Mouse (Mus musculus) embryonic facial prominence, embryonic 10.5 days (tissue): ENCODE measurements around the gene Klkb1. TPM values are rescaled to one million over a fixed set of nuclear protein-coding genes. Genes with fewer than 3 reads are reported as not detected.

Experiments used
- DNase-seq: peaks from one replicate; pipeline ENCODE4 v3.0.0-alpha.2; 2017; ENCODE audit warnings: low spot score
- H3K27ac ChIP-seq: fragments of 300-500 bp; sonication (generic); replicated peaks from 2 replicates; pipeline ENCODE4 v1.5.1; 2016; ENCODE audit warnings: mild to moderate bottlenecking
- H3K27me3 ChIP-seq: fragments of 300-500 bp; sonication (generic); replicated peaks from 2 replicates; pipeline ENCODE4 v1.6.1; 2016; ENCODE audit warnings: low read depth, mild to moderate bottlenecking; ENCODE audit not compliant: poor library complexity, severe bottlenecking
- H3K36me3 ChIP-seq: fragments of 300-500 bp; sonication (generic); replicated peaks from 2 replicates; pipeline ENCODE4 v1.6.1; 2016; ENCODE audit warnings: mild to moderate bottlenecking, moderate library complexity
- H3K4me1 ChIP-seq: fragments of 300-500 bp; sonication (generic); 2 replicates; pipeline ENCODE4 v1.6.1; 2016
- H3K4me3 ChIP-seq: fragments of 300-500 bp; sonication (generic); 2 replicates; pipeline ENCODE4 v1.5.1; 2016; ENCODE audit warnings: mild to moderate bottlenecking, moderate library complexity
- H3K9me3 ChIP-seq: fragments of 300-500 bp; sonication (generic); 2 replicates; pipeline ENCODE4 v1.6.1; 2016; ENCODE audit warnings: mild to moderate bottlenecking
- WGBS: fragments of 180-500 bp; shearing (Covaris S2); methylation state at CpG from one replicate; pipeline ENCODE4 v1.1.7; 2016; 5-methylcytosine and 5-hydroxymethylcytosine counted together
- polyA plus RNA-seq: library from polyadenylated mRNA; unstranded; fragments of >200 nt; fragmentation: Nextera tagmentation; extraction: Ambion mirVana; gene quantifications from 2 replicates; pipeline ENCODE4 v1.2.1, GENCODE M21; 2016

The Klkb1 gene
- polyA plus RNA-seq, 1 experiment from 2014 or later, result not detected

DNA sequence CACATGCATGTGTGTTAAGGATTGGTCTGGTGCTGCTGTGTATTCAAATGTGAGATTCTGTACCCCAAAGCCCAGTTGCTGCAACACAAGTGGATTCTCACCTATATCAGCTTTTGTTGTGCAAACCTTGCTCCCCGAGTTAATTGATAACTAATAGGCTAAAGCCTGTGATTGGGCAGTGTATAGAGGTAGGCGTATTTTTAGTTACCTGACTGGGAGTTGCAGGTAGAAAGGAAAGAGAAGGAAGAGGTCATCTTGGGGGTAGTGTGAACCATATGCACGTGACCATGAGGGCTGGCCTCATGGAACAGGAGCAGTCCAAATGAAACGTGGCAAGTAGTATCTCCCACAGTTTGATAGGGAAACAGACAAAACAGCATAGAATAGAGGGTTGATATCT lies 29.7 kb downstream of the Klkb1 start:
- Histone ChIP-seq H3K27ac (no peak overlapping the region), H3K4me1 (no peaks in the 10 kb centered on the region), H3K9me3 (peaks cover 9% of the 10 kb centered on the region; the same call in 1 of the 2 replicates), H3K27me3 (no peaks in the 10 kb centered on the region), H3K4me3 (no peak overlapping the region), H3K36me3 (no peaks in the 10 kb centered on the region)
- no peak for DNase-seq
- 88% methylated on average over 4 of the region's 4 CpGs for WGBS

DNA sequence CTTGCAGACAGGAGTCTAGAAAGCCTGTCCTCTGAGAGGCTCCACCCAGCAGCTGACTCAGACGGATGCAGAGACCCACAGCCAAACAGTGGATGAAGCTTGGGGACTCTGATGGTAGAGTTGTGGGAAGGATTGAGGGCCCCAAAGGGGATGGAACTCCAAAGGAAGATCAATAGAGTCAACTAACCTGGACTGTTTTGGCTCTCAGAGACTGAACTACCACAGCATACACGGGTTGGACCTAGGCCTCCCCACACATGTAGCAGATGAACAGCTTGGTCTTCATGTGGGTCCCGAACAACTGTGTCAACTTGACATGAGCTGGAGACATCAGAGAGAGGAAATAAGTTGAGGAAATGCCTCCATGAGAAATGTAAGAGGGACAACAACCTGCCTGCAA lies 31.8 kb downstream of the Klkb1 start:
- no peak overlapping the region for H3K4me3 ChIP-seq
- H3K36me3 ChIP-seq, result no peaks in the 10 kb centered on the region
- peaks cover 9% of the 10 kb centered on the region; the same call in 1 of the 2 replicates for H3K9me3 ChIP-seq
- no peak for DNase-seq
- 91% methylated on average over 3 of the region's 3 CpGs for WGBS
- H3K4me1 ChIP-seq, result no peaks in the 10 kb centered on the region
- H3K27me3 ChIP-seq, result no peaks in the 10 kb centered on the region
- H3K27ac ChIP-seq, result no peak overlapping the region

DNA sequence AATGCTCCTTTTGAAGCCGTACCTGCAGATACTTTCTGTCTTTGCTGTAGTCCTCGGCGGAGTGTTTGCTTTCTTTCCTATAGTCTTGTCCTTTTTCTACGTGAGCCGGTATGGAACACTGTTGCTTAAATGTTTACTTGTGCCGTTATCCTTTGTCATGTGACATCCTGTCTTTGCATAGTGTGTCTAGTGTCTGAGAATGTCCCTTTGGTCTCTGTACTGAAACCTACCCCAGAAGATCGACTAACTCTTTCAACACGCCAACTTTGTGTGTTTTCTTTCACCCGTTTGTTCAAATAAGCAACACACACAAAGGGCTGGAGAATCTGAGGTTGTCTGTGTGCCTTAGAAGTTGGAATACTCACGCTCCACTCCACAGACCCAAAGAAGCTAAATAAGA lies 32.7 kb downstream of the Klkb1 start, which contains the start of gene F11:
Gene F11 (minus strand): TSS at position 112 of the 400 bp plus-strand sequence.
- WGBS, result 82% methylated on average over 10 of the region's 10 CpGs
- Histone ChIP-seq H3K27me3 (no peaks in the 10 kb centered on the region), H3K4me1 (no peaks in the 10 kb centered on the region), H3K36me3 (no peaks in the 10 kb centered on the region), H3K4me3 (no peak within 1 kb of the TSS), H3K27ac (no peak within 1 kb of the TSS), H3K9me3 (peaks cover 9% of the 10 kb centered on the region; the same call in 1 of the 2 replicates)
- no peak for DNase-seq

DNA sequence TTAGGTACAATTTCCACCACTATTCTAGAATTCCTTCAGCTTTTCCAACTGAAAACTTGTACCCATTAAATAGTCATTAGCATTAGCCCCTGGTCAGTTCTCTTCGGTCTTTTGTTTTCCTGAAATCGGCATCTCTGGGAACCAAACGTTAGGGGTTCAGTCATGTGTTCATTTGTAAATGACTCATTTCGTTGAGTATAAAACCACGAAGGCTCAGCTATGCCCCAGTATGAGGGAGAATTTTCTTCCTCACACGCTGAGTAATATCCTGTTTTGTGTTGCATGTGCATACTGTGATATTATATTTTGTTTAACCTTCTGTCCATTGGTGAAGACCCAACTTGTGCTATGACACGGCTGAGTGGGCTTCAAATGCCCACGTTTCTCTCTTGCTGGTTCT lies 36.2 kb downstream of the Klkb1 start:
- Histone ChIP-seq H3K36me3 (no peaks in the 10 kb centered on the region), H3K27me3 (no peaks in the 10 kb centered on the region), H3K4me1 (no peaks in the 10 kb centered on the region), H3K27ac (no peak overlapping the region), H3K9me3 (no peaks in the 10 kb centered on the region), H3K4me3 (no peak overlapping the region)
- WGBS, result 83% methylated on average over 8 of the region's 8 CpGs
- no peak for DNase-seq

DNA sequence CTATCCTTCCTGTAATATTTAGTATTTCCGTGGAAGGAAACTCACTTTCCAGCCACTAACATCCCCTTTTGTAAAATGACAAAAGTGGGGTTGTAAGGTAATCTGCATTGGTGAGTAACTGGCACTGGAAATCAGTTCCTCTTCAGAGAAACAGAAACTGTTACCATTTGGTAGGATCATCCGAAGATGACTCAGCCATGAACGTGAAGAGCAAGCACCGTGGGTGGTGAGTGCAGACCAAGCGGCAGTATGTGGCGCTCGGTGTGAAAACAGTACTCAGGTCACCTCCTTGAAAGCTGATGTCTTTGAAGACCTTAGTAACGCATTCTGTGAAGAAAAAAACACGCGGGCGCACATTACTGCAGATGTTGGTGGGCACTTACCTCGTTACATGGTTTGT lies 39.6 kb downstream of the Klkb1 start:
- H3K36me3 ChIP-seq, result no peaks in the 10 kb centered on the region
- H3K4me1 ChIP-seq, result no peaks in the 10 kb centered on the region
- DNase-seq, result no peak
- 90% methylated on average over 12 of the region's 12 CpGs for WGBS
- H3K4me3 ChIP-seq, result no peak overlapping the region
- no peak overlapping the region for H3K27ac ChIP-seq
- H3K9me3 ChIP-seq, result no peaks in the 10 kb centered on the region
- H3K27me3 ChIP-seq, result no peaks in the 10 kb centered on the region

DNA sequence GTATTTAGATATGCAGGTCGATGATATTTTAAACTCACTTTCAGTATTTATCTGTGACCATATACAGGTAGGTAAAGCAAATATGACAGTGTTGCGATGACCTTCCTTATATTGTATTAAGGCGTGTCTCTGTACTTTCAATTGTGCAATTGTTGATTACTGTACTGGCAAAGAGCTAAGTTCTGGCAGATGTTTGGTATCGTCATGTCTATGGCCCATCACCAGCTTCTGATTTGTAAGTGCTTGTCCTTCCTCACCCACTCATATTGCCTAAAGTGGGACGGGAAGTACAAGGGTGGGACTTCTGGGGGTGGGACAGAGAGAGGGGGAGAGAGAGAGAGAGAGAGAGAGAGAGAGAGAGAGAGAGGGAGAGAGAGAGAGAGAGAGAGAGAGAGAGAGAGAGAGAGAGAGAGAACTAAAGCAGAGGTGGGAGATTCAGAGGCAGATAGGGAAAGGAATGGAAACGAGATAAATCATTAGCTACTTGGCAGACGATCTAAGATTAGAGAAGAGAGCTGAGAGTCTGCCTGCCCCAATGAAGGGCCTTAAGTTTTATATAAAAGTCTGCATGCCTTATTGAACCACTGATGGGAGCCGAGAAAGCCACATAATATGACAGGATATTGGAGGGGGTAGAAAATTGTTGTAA lies 40.3 kb downstream of the Klkb1 start:
- Histone ChIP-seq H3K36me3 (no peaks in the 10 kb centered on the region), H3K27me3 (no peaks in the 10 kb centered on the region), H3K4me1 (no peaks in the 10 kb centered on the region), H3K27ac (no peak overlapping the region), H3K9me3 (no peaks in the 10 kb centered on the region), H3K4me3 (no peak overlapping the region)
- DNase-seq, result no peak
- 86% methylated on average over 8 of the region's 8 CpGs for WGBS

DNA sequence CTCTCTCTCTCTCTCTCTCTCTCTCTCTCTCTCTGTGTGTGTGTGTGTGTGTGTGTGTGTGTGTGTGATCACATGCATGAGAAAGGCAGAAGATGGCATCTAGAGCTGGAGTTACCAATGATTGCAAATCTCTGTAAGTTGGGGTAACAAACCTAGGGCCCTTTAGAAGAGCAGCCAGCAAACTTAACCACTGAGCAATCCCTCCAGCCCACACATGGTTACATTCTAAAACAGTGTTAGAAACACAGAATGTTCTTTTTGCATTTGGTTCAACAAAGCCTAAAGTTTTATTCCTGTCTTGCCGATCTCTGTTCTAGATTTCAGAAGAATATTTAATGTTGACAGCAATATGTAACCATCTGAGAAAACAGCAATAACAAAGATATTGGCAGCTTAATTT lies 41.1 kb downstream of the Klkb1 start:
- no peak overlapping the region for H3K4me3 ChIP-seq
- no peak overlapping the region for H3K27ac ChIP-seq
- no peaks in the 10 kb centered on the region for H3K36me3 ChIP-seq
- no peaks in the 10 kb centered on the region for H3K9me3 ChIP-seq
- no peaks in the 10 kb centered on the region for H3K27me3 ChIP-seq
- DNase-seq, result no peak
- 93% methylated on average over 1 of the region's 1 CpGs for WGBS
- no peaks in the 10 kb centered on the region for H3K4me1 ChIP-seq

DNA sequence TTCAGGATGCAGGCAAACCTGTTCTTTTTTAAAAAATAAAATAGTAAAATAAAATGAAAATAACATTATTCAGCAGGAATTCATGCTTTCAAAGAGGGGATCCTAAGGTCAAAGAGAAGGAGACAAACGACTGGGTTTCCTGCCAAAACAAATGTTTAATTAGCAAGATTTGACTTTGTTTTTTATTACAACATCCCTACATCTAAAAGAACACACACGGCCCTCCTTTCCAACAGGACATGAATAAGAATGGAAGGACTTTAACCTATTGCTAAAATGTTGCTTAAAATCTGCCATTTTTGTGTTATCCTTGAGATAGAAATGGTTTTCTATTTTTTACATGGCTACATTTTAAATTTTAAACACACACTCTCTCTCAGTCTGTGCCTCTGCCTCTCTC lies 41.5 kb downstream of the Klkb1 start:
- 76% methylated on average over 2 of the region's 2 CpGs for WGBS
- Histone ChIP-seq H3K27ac (no peak overlapping the region), H3K36me3 (no peaks in the 10 kb centered on the region), H3K4me1 (no peaks in the 10 kb centered on the region), H3K9me3 (no peaks in the 10 kb centered on the region), H3K27me3 (no peaks in the 10 kb centered on the region), H3K4me3 (no peak overlapping the region)
- DNase-seq, result no peak

DNA sequence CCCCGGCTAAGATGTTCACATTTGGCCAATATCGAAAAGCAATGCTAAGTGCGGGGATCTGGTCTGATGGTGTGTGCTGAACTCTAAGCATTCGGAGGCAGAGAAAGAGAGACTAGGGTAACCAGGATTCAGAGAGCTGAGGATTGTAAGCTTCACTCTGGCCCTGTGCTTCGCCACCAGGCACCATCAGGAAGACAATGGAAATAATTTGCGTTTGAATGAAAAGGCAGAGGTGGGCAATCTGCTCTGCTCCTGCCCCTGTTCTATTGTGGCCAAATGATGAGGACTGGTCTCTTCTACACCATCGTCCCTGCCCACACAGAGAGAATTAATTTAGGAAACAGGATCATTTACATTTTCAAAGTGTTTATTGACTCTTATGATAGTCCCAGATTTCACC lies 48.4 kb downstream of the Klkb1 start:
- Histone ChIP-seq H3K9me3 (no peaks in the 10 kb centered on the region), H3K4me1 (no peaks in the 10 kb centered on the region), H3K4me3 (no peak overlapping the region), H3K27ac (no peak overlapping the region), H3K27me3 (no peaks in the 10 kb centered on the region), H3K36me3 (no peaks in the 10 kb centered on the region)
- WGBS, result 44% methylated on average over 7 of the region's 7 CpGs
- DNase-seq, result no peak

DNA sequence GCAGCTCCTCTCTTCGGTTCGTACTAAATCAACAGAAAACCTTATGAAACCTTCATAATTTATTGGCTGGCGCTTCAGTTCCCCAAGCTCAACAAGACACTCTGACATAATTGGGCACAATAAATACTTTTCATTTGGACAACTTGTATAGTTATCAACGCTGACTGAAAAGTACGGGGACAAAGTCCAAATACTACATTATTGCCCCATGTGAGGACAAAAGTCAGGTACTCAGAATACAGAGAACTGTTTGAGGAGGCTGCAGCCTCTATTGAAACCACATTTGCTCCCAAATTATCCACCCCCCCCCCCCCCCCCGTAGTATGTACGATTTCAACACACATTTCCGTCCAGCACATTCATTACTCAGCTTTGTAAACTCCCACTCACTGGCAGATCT lies 55.3 kb downstream of the Klkb1 start:
- no peak for DNase-seq
- 89% methylated on average over 8 of the region's 8 CpGs for WGBS
- Histone ChIP-seq H3K4me1 (0 out of 2 replicates have a peak, but pooled peaks cover 4% of the 10 kb centered on the region), H3K36me3 (no peaks in the 10 kb centered on the region), H3K27me3 (no peaks in the 10 kb centered on the region), H3K27ac (no peak overlapping the region), H3K9me3 (no peaks in the 10 kb centered on the region), H3K4me3 (no peak overlapping the region)

DNA sequence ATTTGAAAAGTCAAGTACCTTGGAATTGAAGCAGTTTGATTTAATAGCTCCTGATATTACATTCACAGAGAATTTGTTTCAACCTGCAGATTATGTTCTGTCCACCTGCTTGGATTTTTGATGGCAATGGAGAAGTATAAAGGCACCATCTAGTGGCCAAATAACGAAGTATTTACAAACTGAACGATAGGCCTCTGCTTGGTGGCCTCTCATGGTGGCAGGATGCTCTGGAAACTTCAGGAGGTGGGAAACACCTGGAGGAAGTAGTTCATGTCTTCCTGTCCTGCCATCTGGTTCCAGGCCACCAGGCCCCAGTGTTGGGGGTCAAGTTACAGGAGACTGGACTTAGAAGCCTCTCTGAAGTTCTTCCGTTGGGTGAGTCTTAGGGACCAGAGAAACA lies 56.4 kb downstream of the Klkb1 start:
- Histone ChIP-seq H3K27me3 (no peaks in the 10 kb centered on the region), H3K4me3 (no peak overlapping the region), H3K4me1 (0 out of 2 replicates have a peak, but pooled peaks cover 4% of the 10 kb centered on the region), H3K27ac (no peak overlapping the region), H3K36me3 (no peaks in the 10 kb centered on the region), H3K9me3 (no peaks in the 10 kb centered on the region)
- WGBS, result 27% methylated on average over 3 of the region's 3 CpGs
- DNase-seq, result peak; percentile 21

DNA sequence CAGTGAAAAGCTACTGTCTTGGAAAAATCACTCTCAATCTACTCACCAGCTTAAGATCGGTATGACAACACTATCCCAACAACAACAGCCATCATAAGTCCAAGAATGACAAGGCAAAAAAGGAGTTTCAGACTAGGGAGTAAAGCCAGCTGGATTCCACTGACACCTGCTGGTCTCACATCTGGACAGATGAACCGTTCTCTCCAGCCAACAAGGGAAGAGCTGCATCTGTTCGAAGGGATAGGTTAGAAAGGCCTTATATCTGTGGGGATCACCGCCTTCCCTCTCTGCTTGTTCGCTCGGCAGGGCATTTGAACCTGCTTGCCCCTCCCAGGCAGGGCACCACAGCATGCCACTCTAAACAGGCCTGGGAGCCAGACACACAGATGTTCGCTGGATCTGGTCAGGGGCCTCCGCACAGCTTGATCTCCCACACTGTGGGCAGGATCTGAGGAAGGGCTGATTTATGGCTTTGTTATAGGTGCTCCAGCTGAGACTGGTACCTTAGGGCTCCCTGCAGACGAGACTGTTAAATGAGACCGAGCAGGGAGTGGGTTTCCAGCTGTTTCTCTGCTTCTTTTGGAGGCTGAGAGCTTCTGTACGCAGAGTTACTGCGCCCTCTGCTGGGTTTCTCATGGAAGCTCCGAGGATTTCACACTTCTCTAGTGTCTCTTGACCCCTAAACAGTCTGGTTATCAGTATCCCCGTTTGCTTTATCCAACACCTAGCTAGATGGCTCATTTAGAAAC lies 58.3 kb downstream of the Klkb1 start:
- Histone ChIP-seq H3K4me3 (peak overlapping the region; percentile 23; the same call in 1 of the 2 replicates), H3K36me3 (no peaks in the 10 kb centered on the region), H3K27me3 (no peaks in the 10 kb centered on the region), H3K27ac (no peak overlapping the region), H3K9me3 (no peaks in the 10 kb centered on the region), H3K4me1 (0 out of 2 replicates have a peak, but pooled peaks cover 4% of the 10 kb centered on the region)
- DNase-seq, result peak; percentile 63
- WGBS, result 25% methylated on average over 14 of the region's 14 CpGs

DNA sequence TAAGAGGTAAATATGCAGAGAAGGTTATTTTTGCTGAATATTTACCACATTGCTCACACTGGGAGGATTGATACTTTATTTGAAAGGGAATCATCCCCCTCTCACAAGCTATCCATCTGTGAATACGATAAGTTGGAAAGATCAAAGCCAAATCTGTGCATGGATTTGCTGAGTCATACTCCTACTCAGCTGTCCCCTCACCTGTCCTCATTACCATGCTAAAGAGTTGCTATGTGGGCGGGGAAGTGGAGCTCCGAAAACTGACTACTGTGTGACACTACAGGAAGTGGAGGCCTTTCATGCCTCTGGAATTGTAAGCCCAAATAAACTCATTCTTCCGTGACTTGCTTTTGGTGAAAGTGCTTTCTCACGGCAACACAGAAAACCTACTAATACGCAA lies 59.4 kb downstream of the Klkb1 start:
- no peak for DNase-seq
- no peaks in the 10 kb centered on the region for H3K9me3 ChIP-seq
- 87% methylated on average over 6 of the region's 6 CpGs for WGBS
- H3K36me3 ChIP-seq, result no peaks in the 10 kb centered on the region
- H3K27me3 ChIP-seq, result no peaks in the 10 kb centered on the region
- H3K27ac ChIP-seq, result no peak overlapping the region
- H3K4me3 ChIP-seq, result no peak overlapping the region
- H3K4me1 ChIP-seq, result 0 out of 2 replicates have a peak, but pooled peaks cover 4% of the 10 kb centered on the region
